Mouse (Mus musculus): Measurements from ENCODE around the gene Ubxn7.

Ubxn7 gene

GRCm38 (mm10) chr16:32384885-32385284 is 52.8 kb downstream of the Ubxn7 start:
- no peak for DNase-seq

- DNase-seq, result no peak
Observed at GRCm38 (mm10) chr16:32386826-32387225, 54.8 kb downstream of the Ubxn7 start.

GRCm38 (mm10) chr16:32389049-32389448 is 57.0 kb downstream of the Ubxn7 start:
- DNase-seq, result no peak

GRCm38 (mm10) chr16:32389841-32390240 is 57.8 kb downstream of the Ubxn7 start:
- no peak for DNase-seq

- no peak for DNase-seq
Observed at GRCm38 (mm10) chr16:32390882-32391281, 58.8 kb downstream of the Ubxn7 start.

- DNase-seq, result no peak
Observed at GRCm38 (mm10) chr16:32395679-32396540, 63.9 kb downstream of the Ubxn7 start.

- DNase-seq, result no peak
Observed at GRCm38 (mm10) chr16:32396541-32396835, 64.4 kb downstream of the Ubxn7 start.

- DNase-seq, result no peak
Observed at GRCm38 (mm10) chr16:32398206-32398605, 66.1 kb downstream of the Ubxn7 start.

- DNase-seq, result no peak
Observed at GRCm38 (mm10) chr16:32400267-32400666, 68.2 kb downstream of the Ubxn7 start, which contains the start of gene Tm4sf19. Tm4sf19 (plus strand) TSS chr16:32400506.

GRCm38 (mm10) chr16:32401335-32401965 is 69.4 kb downstream of the Ubxn7 start:
- DNase-seq, result no peak

GRCm38 (mm10) chr16:32402818-32403217 is 70.8 kb downstream of the Ubxn7 start:
- no peak for DNase-seq

- DNase-seq, result no peak
Observed at GRCm38 (mm10) chr16:32405716-32406115, 73.7 kb downstream of the Ubxn7 start.

GRCm38 (mm10) chr16:32406671-32407070 is 74.6 kb downstream of the Ubxn7 start:
- DNase-seq, result no peak

- no peak for DNase-seq
Observed at GRCm38 (mm10) chr16:32407730-32408129, 75.7 kb downstream of the Ubxn7 start.

- no peak for DNase-seq
Observed at GRCm38 (mm10) chr16:32417457-32417856, 85.4 kb downstream of the Ubxn7 start.

GRCm38 (mm10) chr16:32419517-32420483 is 87.7 kb downstream of the Ubxn7 start, which contains the start of gene Tctex1d2:
Tctex1d2 (plus strand) TSS chr16:32419702.
- peak; percentile 89 for DNase-seq

GRCm38 (mm10) chr16:32427506-32427905 is 95.4 kb downstream of the Ubxn7 start:
- no peak for DNase-seq

- DNase-seq, result peak; percentile 91
Observed at GRCm38 (mm10) chr16:32430474-32431046, 98.5 kb downstream of the Ubxn7 start, which contains the start of gene Pcyt1a. Pcyt1a (plus strand) TSS chr16:32430921.

- DNase-seq, result no peak
Observed at GRCm38 (mm10) chr16:32431047-32431591, 99.1 kb downstream of the Ubxn7 start.

GRCm38 (mm10) chr16:32431926-32432325 is 99.9 kb downstream of the Ubxn7 start:
- no peak for DNase-seq

- DNase-seq, result no peak
Observed at GRCm38 (mm10) chr16:32433138-32433537, 101.1 kb downstream of the Ubxn7 start.

GRCm38 (mm10) chr16:32434066-32434465 is 102.0 kb downstream of the Ubxn7 start:
- no peak for DNase-seq

All from right cerebral cortex, postnatal 4 days (tissue).